Mouse (Mus musculus) MEL (cell line): Measurements from ENCODE around the gene Zdhhc4. TPM values are rescaled to one million over a fixed set of nuclear protein-coding genes. Genes with fewer than 3 reads are reported as not detected.

Experiments
- DNase-seq: peaks from one replicate; pipeline ENCODE4 v3.0.0; 2011; ENCODE audit warnings: low read depth, low spot score
- H3K27ac ChIP-seq: 2 replicates; pipeline ENCODE4 v1.5.1; 2012; ENCODE audit warnings: low read depth, mild to moderate bottlenecking, control low read depth, low read length, moderate library complexity; ENCODE audit not compliant: control insufficient read depth
- H3K27me3 ChIP-seq, 2 experiments: fragments of 150-350 bp in 1 of 2; sonication (generic) in 1 of 2; 2 replicates each; pipeline ENCODE4 v1.6.1; 2012; ENCODE audit warnings: low read length in 2 of 2, mild to moderate bottlenecking in 2 of 2, improper control_type of control experiment in 1 of 2, moderate library complexity in 1 of 2; ENCODE audit not compliant: insufficient read depth in 2 of 2, control insufficient read depth in 1 of 2
- H3K36me3 ChIP-seq, 2 experiments: 2 replicates each; pipeline ENCODE4 v1.6.1; 2012 to 2014; ENCODE audit warnings: low read length in 2 of 2, improper control_type of control experiment in 1 of 2, inconsistent platforms in 1 of 2, mild to moderate bottlenecking in 1 of 2; ENCODE audit not compliant: insufficient read depth in 2 of 2, control insufficient read depth in 1 of 2
- H3K4me1 ChIP-seq, 2 experiments: fragments of 150-350 bp in 1 of 2; sonication (generic) in 1 of 2; 2 replicates each; pipeline ENCODE4 v1.6.1; 2012; ENCODE audit warnings: low read length in 2 of 2, improper control_type of control experiment in 1 of 2, mild to moderate bottlenecking in 1 of 2; ENCODE audit not compliant: insufficient read depth in 2 of 2, control insufficient read depth in 1 of 2
- H3K4me3 ChIP-seq, 2 experiments: fragments of 150-350 bp in 1 of 2; sonication (generic) in 1 of 2; 2 replicates each; pipeline ENCODE4 v1.5.1; 2012; ENCODE audit warnings: low read depth in 2 of 2, low read length in 2 of 2, mild to moderate bottlenecking in 2 of 2, moderate library complexity in 2 of 2, control low read depth in 1 of 2, improper control_type of control experiment in 1 of 2; ENCODE audit not compliant: control insufficient read depth in 1 of 2, insufficient read depth in 1 of 2
- H3K79me2 ChIP-seq: 2 replicates; pipeline ENCODE4 v1.6.1; 2012; ENCODE audit warnings: mild to moderate bottlenecking, low read length, moderate library complexity; ENCODE audit not compliant: control insufficient read depth, poor library complexity, insufficient read depth
- H3K9ac ChIP-seq: 2 replicates; pipeline ENCODE4 v1.6.1; 2012; ENCODE audit warnings: low read depth, mild to moderate bottlenecking, control low read depth, low read length, moderate library complexity; ENCODE audit not compliant: control insufficient read depth, poor library complexity, severe bottlenecking
- H3K9me3 ChIP-seq: fragments of 150-350 bp; sonication (generic); replicated peaks from 2 replicates; pipeline ENCODE4 v1.6.1; 2012; ENCODE audit warnings: mild to moderate bottlenecking, low read length, improper control_type of control experiment, moderate library complexity; ENCODE audit not compliant: insufficient read depth
- CHD1 ChIP-seq: IDR thresholded peaks from 2 replicates; pipeline ENCODE4 v1.6.1; 2012; ENCODE audit warnings: low read depth, mild to moderate bottlenecking, inconsistent platforms, low read length, improper control_type of control experiment
- CHD2 ChIP-seq: IDR thresholded peaks from 2 replicates; pipeline ENCODE4 v1.6.1; 2011; ENCODE audit warnings: low read length, improper control_type of control experiment
- CTCF ChIP-seq, 3 experiments: IDR thresholded peaks in 2 of 3; conservative IDR thresholded peaks in 1 of 3; 2 replicates each; pipeline ENCODE4 v1.5.1; 2011 to 2012; ENCODE audit warnings: low read length in 3 of 3, low read depth in 2 of 3, mild to moderate bottlenecking in 2 of 3, improper control_type of control experiment in 1 of 3, inconsistent platforms in 1 of 3, mixed read lengths in 1 of 3, moderate library complexity in 1 of 3; ENCODE audit not compliant: control insufficient read depth in 1 of 3, insufficient read depth in 1 of 3, poor library complexity in 1 of 3, severe bottlenecking in 1 of 3
- ELF1 ChIP-seq: IDR thresholded peaks from 2 replicates; pipeline ENCODE4 v1.6.1; 2014; ENCODE audit warnings: low read depth, mild to moderate bottlenecking, inconsistent platforms, low read length, improper control_type of control experiment, moderate library complexity
- EP300 ChIP-seq, 2 experiments: IDR thresholded peaks; 2 replicates each; pipeline ENCODE4 v1.6.1; 2011; ENCODE audit warnings: improper control_type of control experiment in 2 of 2, low read length in 2 of 2, low read depth in 1 of 2, mild to moderate bottlenecking in 1 of 2
- ETS1 ChIP-seq: IDR thresholded peaks from 2 replicates; pipeline ENCODE4 v1.6.1; 2012; ENCODE audit warnings: low read depth, mild to moderate bottlenecking, inconsistent platforms, low read length, improper control_type of control experiment, moderate library complexity
- HCFC1 ChIP-seq: IDR thresholded peaks from 2 replicates; pipeline ENCODE4 v1.6.1; 2012; ENCODE audit warnings: low read depth, mild to moderate bottlenecking, inconsistent platforms, low read length, improper control_type of control experiment, moderate library complexity
- JUND ChIP-seq: IDR thresholded peaks from 2 replicates; pipeline ENCODE4 v1.6.1; 2011; ENCODE audit warnings: low read depth, mild to moderate bottlenecking, improper control_type of control experiment, low read length
- MAFK ChIP-seq: IDR thresholded peaks from 2 replicates; pipeline ENCODE4 v1.6.1; 2011; ENCODE audit warnings: low read depth, mild to moderate bottlenecking, low read length, improper control_type of control experiment, borderline replicate concordance
- MAX ChIP-seq: IDR thresholded peaks from 2 replicates; pipeline ENCODE4 v1.6.1; 2011; ENCODE audit warnings: low read length, improper control_type of control experiment
- MAZ ChIP-seq: IDR thresholded peaks from 2 replicates; pipeline ENCODE4 v1.6.1; 2012; ENCODE audit warnings: low read depth, mild to moderate bottlenecking, inconsistent platforms, low read length, improper control_type of control experiment
- MXI1 ChIP-seq: IDR thresholded peaks from 2 replicates; pipeline ENCODE4 v1.6.1; 2011; ENCODE audit warnings: mild to moderate bottlenecking, low read depth, low read length, improper control_type of control experiment
- MYC ChIP-seq: IDR thresholded peaks from 2 replicates; pipeline ENCODE4 v1.6.1; 2011; ENCODE audit warnings: low read depth, mild to moderate bottlenecking, low read length, improper control_type of control experiment, moderate library complexity
- NELFE ChIP-seq: IDR thresholded peaks from 2 replicates; pipeline ENCODE4 v1.6.1; 2011; ENCODE audit warnings: low read depth, low read length, improper control_type of control experiment
- NRF1 ChIP-seq: IDR thresholded peaks from 2 replicates; pipeline ENCODE4 v1.6.1; 2014; ENCODE audit warnings: low read depth, mild to moderate bottlenecking, inconsistent platforms, low read length, improper control_type of control experiment, moderate library complexity; ENCODE audit not compliant: poor library complexity, insufficient read depth, severe bottlenecking
- POLR2AphosphoS2 ChIP-seq: IDR thresholded peaks from 2 replicates; pipeline ENCODE4 v1.6.1; 2011; ENCODE audit warnings: low read length, improper control_type of control experiment
- RAD21 ChIP-seq: IDR thresholded peaks from 2 replicates; pipeline ENCODE4 v1.6.1; 2011; ENCODE audit warnings: mild to moderate bottlenecking, low read depth, low read length, improper control_type of control experiment
- RCOR1 ChIP-seq: IDR thresholded peaks from 2 replicates; pipeline ENCODE4 v1.6.1; 2012; ENCODE audit warnings: low read depth, mild to moderate bottlenecking, inconsistent platforms, low read length, improper control_type of control experiment
- SMC3 ChIP-seq: IDR thresholded peaks from 2 replicates; pipeline ENCODE4 v1.6.1; 2011; ENCODE audit warnings: low read depth, low read length, improper control_type of control experiment
- TAL1 ChIP-seq: IDR thresholded peaks from 2 replicates; pipeline ENCODE4 v1.6.1; 2012; ENCODE audit warnings: mild to moderate bottlenecking, inconsistent platforms, low read length, moderate library complexity, mixed read lengths
- TBP ChIP-seq: IDR thresholded peaks from 2 replicates; pipeline ENCODE4 v1.8.0; 2011; ENCODE audit warnings: low read depth, low read length, improper control_type of control experiment
- ZKSCAN1 ChIP-seq: IDR thresholded peaks from 2 replicates; pipeline ENCODE4 v1.6.1; 2012; ENCODE audit warnings: low read depth, mild to moderate bottlenecking, inconsistent platforms, low read length, improper control_type of control experiment, moderate library complexity
- ZNF384 ChIP-seq: IDR thresholded peaks from 2 replicates; pipeline ENCODE4 v1.6.1; 2012; ENCODE audit warnings: low read depth, mild to moderate bottlenecking, inconsistent platforms, low read length, improper control_type of control experiment
- polyA plus RNA-seq, 2 experiments: library from polyadenylated mRNA; stranded (reverse) in 1 of 2; unstranded in 1 of 2; fragments of >175 nt in 1 of 2; fragments of >200 nt in 1 of 2; gene quantifications; 2 replicates each; pipeline versions ENCODE4 v1.2.1 to v1.2.4; 2012; ENCODE audit warnings: low replicate concordance in 2 of 2, low read depth in 1 of 2; ENCODE audit not compliant: insufficient read length in 2 of 2, insufficient read depth in 1 of 2, missing spikeins in 1 of 2
- total RNA-seq: library from RNA; depleted of rRNA; stranded (reverse); fragments of 300-350 nt; gene quantifications from 2 replicates; pipeline ENCODE4 v1.2.3, GENCODE M21; 2012

The Zdhhc4 gene
- total and polyA plus RNA-seq, 3 experiments = 17.6 to 62.1 TPM; not detected in 1

GRCm38 (mm10) chr5:143359263-143359662, 30.2 kb upstream of the Zdhhc4 start:
- no peaks in the 10 kb centered on the region for H3K36me3 ChIP-seq
- TF ChIP-seq MAFK (no peak), TAL1 (no peak), MYC (no peak), CTCF (IDR thresholded peaks at IDR 0.05 in 2 of 3, conservative IDR thresholded peaks at IDR 0.05 in 1 of 3; ENCODE audit: control insufficient read depth in 1 of 3, insufficient read depth in 1 of 3, low read depth in 2 of 3, low read length in 3 of 3, poor library complexity in 1 of 3, severe bottlenecking in 1 of 3) (peak in 2 of 3 experiments; percentile 24 to 27; a peak in 3 of 6 replicates), NELFE (no peak), JUND (no peak)
- H3K27ac ChIP-seq = no peak overlapping the region
- H3K4me1 ChIP-seq = no peaks in the 10 kb centered on the region
- no peak overlapping the region for H3K4me3 ChIP-seq
- H3K9me3 ChIP-seq = no peaks in the 10 kb centered on the region
- DNase-seq = no peak
- H3K9ac ChIP-seq = no peak overlapping the region
- no peaks in the 10 kb centered on the region for H3K27me3 ChIP-seq
- H3K79me2 ChIP-seq = no peaks in the 10 kb centered on the region

- Histone ChIP-seq H3K36me3 (no peaks in the 10 kb centered on the region), H3K27me3 (no peaks in the 10 kb centered on the region), H3K4me3 (no peak overlapping the region), H3K9me3 (no peaks in the 10 kb centered on the region), H3K79me2 (no peaks in the 10 kb centered on the region), H3K27ac (no peak overlapping the region), H3K9ac (no peak overlapping the region), H3K4me1 (no peaks in the 10 kb centered on the region)
- no peak for DNase-seq
- TF ChIP-seq MAZ (no peak), MXI1 (no peak), RCOR1 (no peak), HCFC1 (no peak), POLR2AphosphoS2 (no peak), SMC3 (no peak), TBP (no peak), ETS1 (no peak), CHD1 (no peak), RAD21 (no peak), MAX (no peak), TAL1 (no peak), CHD2 (no peak), ELF1 (no peak), ZKSCAN1 (no peak), NRF1 (no peak), EP300 (IDR thresholded peaks at IDR 0.05; ENCODE audit: low read depth in 1 of 2, low read length in 2 of 2) (no peak), ZNF384 (no peak)
Observed at GRCm38 (mm10) chr5:143357564-143357963, 28.5 kb upstream of the Zdhhc4 start.
